Mouse (Mus musculus) adrenal gland, postnatal 25 days (tissue): ENCODE measurements around the gene Bpifb2. TPM values are rescaled to one million over a fixed set of nuclear protein-coding genes. Genes with fewer than 3 reads are reported as not detected.

Source experiments
- DNase-seq: peaks from one replicate; pipeline ENCODE4 v3.0.0; 2021; ENCODE audit warnings: mixed read lengths
- total RNA-seq: library from RNA; stranded (reverse); gene quantifications from 2 replicates; pipeline ENCODE4 v1.2.3, GENCODE M21; 2021

Gene Bpifb2
- total RNA-seq, 1 experiment from 2014 or later = not detected

DNA sequence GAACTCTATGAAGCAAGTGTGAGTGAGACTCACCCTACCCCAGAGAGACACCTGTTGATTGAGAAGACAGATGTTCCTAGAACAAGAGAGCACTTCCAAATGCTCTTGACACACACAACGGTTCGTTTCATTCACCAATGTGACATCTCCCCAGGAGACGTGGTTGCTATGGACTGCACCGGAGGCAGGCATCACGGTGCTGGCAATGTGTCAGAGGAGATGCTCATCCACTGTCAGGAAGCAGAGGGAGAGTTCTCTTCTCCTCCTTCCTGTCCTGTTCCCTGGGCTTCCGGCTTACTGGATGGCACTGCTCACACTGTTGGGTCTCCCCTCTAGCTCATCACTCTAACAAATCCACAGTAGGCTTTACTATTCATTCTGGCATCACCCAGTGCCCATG, 58.5 kb downstream of the Bpifb2 start:
- DNase-seq = no peak

DNA sequence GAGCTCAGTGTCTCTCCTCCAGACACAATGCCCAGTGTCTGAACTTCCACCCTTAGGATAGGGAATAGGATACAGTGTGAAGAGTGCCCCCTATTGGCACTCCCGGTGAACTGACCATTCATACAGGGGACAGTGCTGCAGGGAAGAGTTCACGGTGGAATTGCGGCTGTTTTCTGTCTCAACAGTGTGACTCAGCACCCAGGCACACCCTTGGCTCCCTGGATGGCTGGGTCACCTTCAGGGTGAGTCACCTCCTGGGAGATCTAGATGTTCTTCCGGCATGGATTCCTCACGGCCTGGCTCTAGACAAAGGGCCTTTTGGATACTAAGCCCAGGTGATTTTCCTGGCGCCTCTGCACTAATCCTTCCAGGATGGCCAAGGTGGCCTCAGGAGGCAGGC, 60.5 kb downstream of the Bpifb2 start:
- peak; percentile 30 for DNase-seq

DNA sequence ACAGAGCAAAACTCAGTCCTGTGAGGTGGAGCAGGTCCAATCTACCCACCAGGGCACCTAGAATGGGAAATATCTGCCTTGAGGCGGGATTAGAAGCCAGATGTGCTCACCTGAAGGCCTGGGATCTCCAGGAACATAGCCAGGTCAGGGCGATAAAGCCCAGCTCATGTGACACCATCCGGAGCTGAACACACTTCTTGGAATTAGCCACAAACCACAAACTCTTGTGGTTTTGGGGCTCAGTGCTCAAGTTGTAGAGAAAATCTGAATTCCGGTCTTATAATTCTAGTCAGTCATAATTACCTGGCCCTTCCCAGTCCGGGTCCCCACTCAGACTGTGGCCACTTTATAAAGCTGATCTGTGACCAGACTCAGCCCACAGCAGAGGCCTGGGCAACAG, 63.0 kb downstream of the Bpifb2 start, which contains the start of gene Bpifb4:
Bpifb4 (plus strand) TSS at position 370 of the 400 bp plus-strand sequence.
- no peak for DNase-seq

DNA sequence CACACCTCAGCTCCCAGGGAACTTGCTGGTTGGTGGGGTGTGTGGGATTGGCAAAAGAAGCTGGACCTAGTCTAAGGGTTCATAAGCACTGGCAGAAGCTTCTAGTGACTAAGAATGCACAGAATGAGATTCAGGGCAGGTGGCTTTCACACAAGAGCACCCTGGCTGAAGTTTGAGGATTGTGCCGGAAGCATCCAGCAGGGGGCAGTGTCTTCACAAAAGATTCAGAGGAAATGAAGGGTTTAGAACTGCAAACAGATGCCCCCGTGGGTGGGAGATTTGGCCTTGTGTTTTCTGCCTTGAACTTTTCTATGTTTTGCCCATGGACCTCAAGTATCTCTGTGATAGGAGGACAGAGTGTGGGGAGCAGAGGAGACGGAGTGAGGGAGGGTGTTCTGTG, 68.7 kb downstream of the Bpifb2 start:
- peak; percentile 53 for DNase-seq

DNA sequence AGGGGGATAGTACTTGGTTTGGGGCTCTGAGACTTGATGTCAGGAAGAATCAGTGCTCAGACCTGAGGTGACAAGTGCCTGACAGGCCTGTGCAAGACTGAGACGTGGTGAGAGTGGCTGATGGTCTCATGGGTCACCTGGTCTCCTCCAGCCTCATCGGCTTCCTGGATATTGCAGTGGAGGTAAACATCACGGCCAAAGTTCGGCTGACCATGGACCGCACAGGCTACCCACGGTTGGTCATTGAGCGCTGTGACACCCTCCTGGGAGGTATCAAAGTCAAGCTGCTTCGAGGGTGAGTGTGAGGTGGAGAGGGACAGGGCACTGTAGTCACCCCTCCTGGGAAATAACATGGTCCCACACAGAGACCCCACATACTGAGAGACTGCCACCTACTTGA, 69.7 kb downstream of the Bpifb2 start:
- DNase-seq = no peak

Other genes with a start within 250 kb of the Bpifb2 start
- 39.0 and 44.0 TPM in 2 replicates for gene Commd7, start 242.3 kb upstream of the Bpifb2 start, total RNA-seq
- 4.2 and 4.4 TPM in 2 replicates for gene Dnmt3b, start 225.6 kb upstream of the Bpifb2 start, total RNA-seq
- gene Dnmt3c, start 178.4 kb upstream of the Bpifb2 start, total RNA-seq = not detected in 2 replicates
- gene Mapre1, start 133.8 kb upstream of the Bpifb2 start, total RNA-seq = 66.2 and 108 TPM in 2 replicates
- 0.27 TPM in 1 of 2 replicates, not detected in the other for gene Efcab8, start 95.1 kb upstream of the Bpifb2 start, total RNA-seq
- gene Sun5, start 4.0 kb upstream of the Bpifb2 start, total RNA-seq = not detected in 2 replicates
- 6.3 and 7.2 TPM in 2 replicates for gene Bpifb6, start 25.3 kb downstream of the Bpifb2 start, total RNA-seq
- not detected in 2 replicates for gene Bpifb3, start 43.2 kb downstream of the Bpifb2 start, total RNA-seq
- gene Bpifb4, start 63.2 kb downstream of the Bpifb2 start, total RNA-seq = not detected in 2 replicates
- not detected in 2 replicates for gene Bpifa6, start 99.9 kb downstream of the Bpifb2 start, total RNA-seq
- 0.43 TPM in 1 of 2 replicates, not detected in the other for gene Bpifa2, start 133.2 kb downstream of the Bpifb2 start, total RNA-seq